Mouse (Mus musculus): ENCODE measurements around the gene Fras1. TPM values are rescaled to one million over a fixed set of nuclear protein-coding genes. Genes with fewer than 3 reads are reported as not detected.

Fras1 gene
- total RNA-seq, 2 experiments from 2014 or later: 0.17 TPM; not detected in 1

DNA sequence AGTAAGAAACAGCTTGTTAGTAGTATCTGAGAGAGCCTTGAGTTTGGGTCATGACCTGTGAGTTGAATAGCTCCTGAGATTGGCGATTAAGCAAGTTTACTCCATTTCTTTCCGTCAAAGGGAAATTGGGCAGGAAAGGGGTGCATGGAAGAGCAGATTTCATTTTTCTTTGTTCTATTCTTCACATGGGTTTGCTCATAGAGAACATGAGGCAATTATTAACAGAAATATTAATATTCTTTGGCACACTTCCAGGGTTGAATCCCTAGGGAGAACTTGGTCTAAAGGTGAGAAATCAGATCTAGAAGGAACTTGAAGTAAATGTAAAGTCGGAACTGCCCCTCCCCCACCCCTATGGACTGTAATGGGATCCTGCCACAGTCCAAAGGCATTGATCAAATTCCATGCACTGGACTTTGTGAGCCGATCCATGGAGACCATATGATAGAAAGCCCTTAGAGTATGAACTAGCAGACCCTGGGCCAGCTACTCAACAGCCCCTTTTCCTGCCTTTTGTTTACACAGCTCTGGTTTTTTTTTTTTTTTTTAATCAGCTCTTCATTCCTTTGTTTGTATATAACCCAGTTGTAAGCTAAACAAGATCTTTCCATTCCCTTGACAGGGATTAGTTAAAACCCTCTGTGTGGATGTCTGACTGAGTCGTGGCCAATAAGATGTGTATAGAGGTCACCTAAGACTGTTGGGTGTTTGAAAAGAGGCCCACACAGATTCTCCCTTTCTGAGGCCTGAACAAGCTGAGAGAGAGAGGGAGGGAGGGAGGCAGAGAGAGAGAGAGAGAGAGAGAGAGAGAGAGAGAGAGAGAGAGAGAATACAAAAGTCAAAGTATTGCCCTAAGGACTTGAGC is 22.3 kb downstream of the Fras1 start:
- ATAC-seq (replicated peaks; ENCODE audit: low FRiP score, poor library complexity, severe bottlenecking): no peak

GRCm38 (mm10) chr5:96402555-96402954 is 28.8 kb downstream of the Fras1 start:
- no peak for ATAC-seq (replicated peaks; ENCODE audit: low FRiP score, poor library complexity, severe bottlenecking)

- no peak for ATAC-seq (replicated peaks; ENCODE audit: low FRiP score, poor library complexity, severe bottlenecking)
These were observed 31.5 kb downstream of the Fras1 start for GRCm38 (mm10) chr5:96405139-96405842.

- no peak for ATAC-seq (replicated peaks; ENCODE audit: low FRiP score, poor library complexity, severe bottlenecking)
These were observed 34.5 kb downstream of the Fras1 start for GRCm38 (mm10) chr5:96408291-96408690.

GRCm38 (mm10) chr5:96412754-96413394 is 39.1 kb downstream of the Fras1 start:
- no peak for ATAC-seq (replicated peaks; ENCODE audit: low FRiP score, poor library complexity, severe bottlenecking)

- ATAC-seq (replicated peaks; ENCODE audit: low FRiP score, poor library complexity, severe bottlenecking): no peak
These were observed 43.4 kb downstream of the Fras1 start for GRCm38 (mm10) chr5:96417121-96417520.

DNA sequence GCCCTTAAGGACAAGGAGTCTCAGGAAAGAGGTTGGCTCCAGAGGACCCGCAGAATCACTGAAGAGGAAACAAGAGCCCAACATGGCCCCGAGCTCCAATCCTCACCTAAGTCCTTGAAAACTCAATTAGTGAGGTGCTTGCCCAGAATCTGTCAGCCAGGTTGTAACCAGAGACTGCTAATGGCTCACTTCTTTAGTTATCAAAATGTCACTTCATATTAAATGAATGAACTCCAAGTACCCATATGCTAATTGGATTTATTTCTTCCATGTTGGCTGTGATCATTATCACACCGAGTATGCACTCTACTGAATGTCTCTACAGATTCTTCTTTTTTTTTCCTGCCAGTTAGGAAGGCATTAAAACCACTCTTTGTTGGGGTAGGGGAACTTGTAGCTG is 47.8 kb downstream of the Fras1 start:
- no peak for ATAC-seq (replicated peaks; ENCODE audit: low FRiP score, poor library complexity, severe bottlenecking)

DNA sequence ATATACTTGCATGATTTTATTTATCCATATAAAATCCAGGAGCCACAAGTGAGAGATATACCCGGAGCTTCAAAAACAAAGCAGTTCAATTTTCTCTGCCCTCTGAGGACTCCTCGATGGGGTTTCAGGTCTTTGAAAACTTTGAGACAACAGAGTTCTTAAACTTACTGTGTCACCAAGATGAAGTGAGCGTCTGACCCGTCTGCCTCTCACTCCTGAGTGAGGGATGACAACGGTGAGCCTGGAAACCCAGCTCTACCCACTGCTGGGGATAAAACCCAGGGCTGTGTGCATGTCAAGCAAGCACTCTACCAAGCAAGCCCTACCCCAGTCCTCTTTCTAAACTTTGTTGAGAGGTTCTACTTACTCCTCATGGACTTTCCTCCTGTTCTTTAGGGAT is 49.0 kb downstream of the Fras1 start:
- ATAC-seq (replicated peaks; ENCODE audit: low FRiP score, poor library complexity, severe bottlenecking): no peak

DNA sequence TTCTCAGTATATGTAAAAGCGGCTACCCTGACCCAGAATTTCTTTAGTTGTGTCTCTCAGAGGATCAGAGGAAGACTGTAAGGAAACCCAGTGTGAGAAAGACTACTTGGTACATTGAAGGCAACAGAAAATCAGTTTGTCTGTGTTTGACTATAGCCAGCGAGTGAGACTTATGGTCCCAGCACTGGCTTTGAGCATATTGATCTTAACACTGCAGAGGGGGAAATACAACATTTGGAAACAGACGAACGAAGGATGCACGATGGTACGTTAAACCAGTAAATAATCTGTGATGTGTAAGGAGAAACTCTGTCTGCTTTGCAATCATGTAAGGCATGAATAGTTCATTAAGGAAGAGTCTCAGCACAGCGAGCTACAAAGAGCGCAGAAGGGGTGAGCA is 51.6 kb downstream of the Fras1 start:
- no peak for ATAC-seq (replicated peaks; ENCODE audit: low FRiP score, poor library complexity, severe bottlenecking)

DNA sequence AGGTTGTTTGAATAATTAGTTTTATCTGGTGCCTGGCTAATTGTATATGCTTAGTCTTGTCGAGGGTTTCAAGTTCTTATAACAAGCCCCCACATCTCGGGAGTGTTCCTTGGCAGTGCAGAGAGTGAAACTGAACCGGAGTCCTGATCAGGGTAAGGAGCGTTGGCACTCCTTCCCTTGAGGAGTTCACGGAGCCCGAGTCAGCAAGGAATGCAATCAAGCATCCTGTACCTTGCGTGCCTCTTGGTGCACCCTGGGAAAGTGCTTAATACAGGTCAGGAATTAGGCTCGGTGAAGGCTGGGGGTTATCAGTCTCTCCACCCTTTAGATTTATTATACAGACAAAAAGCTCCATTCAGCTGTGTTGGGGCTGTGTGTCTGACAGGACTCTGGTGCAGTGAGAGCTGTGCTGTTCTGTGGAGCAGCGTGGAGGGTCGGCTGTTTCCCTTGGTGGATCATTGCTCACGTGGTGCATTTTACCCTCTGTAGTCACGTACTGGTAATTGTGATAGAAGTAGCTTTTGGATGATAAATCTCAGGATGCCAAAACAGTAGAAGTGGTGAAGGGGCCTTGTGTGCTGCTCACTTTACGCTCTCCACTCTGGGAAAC is 55.9 kb downstream of the Fras1 start:
- ATAC-seq (replicated peaks; ENCODE audit: low FRiP score, poor library complexity, severe bottlenecking): no peak

GRCm38 (mm10) chr5:96437870-96438269 is 64.1 kb downstream of the Fras1 start:
- no peak for ATAC-seq (replicated peaks; ENCODE audit: low FRiP score, poor library complexity, severe bottlenecking)

GRCm38 (mm10) chr5:96439811-96440210 is 66.1 kb downstream of the Fras1 start:
- no peak for ATAC-seq (replicated peaks; ENCODE audit: low FRiP score, poor library complexity, severe bottlenecking)

DNA sequence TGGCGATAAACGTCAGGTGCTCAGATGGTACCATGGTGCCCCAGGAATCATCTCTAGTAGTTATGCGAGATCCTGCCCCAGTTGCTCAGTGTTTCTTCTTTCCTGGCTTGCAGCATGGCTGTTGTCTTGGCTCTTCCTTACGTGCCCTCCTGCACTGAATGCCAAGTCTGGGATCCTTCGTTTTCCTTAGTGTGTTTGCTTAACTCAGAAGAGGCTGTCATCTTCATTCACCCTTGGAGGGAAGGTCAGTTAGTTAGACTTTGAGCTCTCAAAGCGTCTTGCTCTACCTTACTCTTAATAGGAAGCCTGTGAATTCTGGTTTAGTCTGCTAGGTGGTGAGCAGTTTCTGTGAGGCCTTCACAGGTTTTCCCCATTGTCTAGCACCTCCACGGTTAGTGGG is 73.7 kb downstream of the Fras1 start:
- no peak for ATAC-seq (replicated peaks; ENCODE audit: low FRiP score, poor library complexity, severe bottlenecking)

GRCm38 (mm10) chr5:96452027-96452426 is 78.3 kb downstream of the Fras1 start:
- no peak for ATAC-seq (replicated peaks; ENCODE audit: low FRiP score, poor library complexity, severe bottlenecking)

DNA sequence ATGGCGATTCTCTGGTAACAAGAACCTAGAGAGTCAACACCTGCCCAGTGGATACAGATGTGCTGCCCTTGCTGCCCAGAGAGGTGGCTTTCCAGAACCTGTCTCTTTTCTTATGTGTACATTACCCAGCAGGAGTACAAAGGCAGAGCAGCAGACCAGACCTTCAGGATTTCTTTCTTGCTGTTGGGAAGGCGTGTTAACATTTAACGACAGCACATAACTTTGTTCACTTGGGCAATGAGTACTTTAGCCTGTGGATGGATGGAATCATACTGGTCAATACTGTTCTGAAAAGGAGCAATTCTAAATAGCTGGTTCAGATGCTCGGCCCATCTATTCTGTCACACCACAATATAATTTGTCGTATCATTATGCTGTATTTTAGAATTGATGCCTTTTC is 79.6 kb downstream of the Fras1 start:
- no peak for ATAC-seq (replicated peaks; ENCODE audit: low FRiP score, poor library complexity, severe bottlenecking)

DNA sequence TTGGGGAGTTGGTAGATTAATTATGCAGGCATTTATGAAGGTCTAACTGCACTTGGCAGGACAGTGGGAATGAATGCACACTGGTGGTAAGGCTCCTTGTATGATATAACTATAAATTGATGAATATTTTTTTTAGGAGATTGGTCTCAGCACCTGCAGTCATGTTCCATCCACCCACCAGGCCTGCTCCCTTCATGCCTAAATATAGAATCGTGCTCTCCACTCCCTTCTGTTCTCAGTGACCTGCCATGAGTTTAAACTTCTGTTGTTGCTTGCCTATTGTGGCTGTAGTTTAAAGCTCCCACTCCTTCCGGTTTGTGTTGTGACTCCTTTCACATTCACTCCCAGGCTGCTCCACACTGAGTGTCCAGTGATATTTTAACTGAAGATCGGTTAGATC is 80.7 kb downstream of the Fras1 start:
- no peak for ATAC-seq (replicated peaks; ENCODE audit: low FRiP score, poor library complexity, severe bottlenecking)

GRCm38 (mm10) chr5:96455241-96455640 is 81.5 kb downstream of the Fras1 start:
- ATAC-seq (replicated peaks; ENCODE audit: low FRiP score, poor library complexity, severe bottlenecking): no peak

GRCm38 (mm10) chr5:96457436-96457958 is 83.7 kb downstream of the Fras1 start:
- ATAC-seq (replicated peaks; ENCODE audit: low FRiP score, poor library complexity, severe bottlenecking): no peak

DNA sequence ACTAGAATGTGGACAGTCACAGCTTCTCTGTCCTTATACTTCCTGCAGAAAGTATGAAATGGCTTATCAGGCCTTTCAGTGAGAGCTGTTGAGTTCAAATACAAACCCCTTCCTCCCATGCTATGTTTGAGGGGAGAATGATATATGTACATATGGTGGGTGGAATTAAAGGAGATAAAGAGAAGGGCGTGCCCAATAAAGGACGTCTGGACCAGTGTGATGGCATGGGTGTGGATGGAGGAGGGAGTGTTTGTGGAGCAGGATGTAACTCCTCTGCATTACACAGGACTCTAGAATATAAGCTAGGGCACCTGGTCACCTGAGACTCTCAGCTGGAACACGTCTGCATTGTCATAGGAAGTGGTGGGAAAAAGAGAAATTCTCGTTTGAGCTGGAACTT is 85.8 kb downstream of the Fras1 start:
- no peak for ATAC-seq (replicated peaks; ENCODE audit: low FRiP score, poor library complexity, severe bottlenecking)

GRCm38 (mm10) chr5:96462197-96462596 is 88.4 kb downstream of the Fras1 start:
- no peak for ATAC-seq (replicated peaks; ENCODE audit: low FRiP score, poor library complexity, severe bottlenecking)

All from erythroblast, adult 5-6 weeks (primary cell).